Comparison of ENCODE assay signal across 9 mouse cellular contexts in the genomic region with DNA sequence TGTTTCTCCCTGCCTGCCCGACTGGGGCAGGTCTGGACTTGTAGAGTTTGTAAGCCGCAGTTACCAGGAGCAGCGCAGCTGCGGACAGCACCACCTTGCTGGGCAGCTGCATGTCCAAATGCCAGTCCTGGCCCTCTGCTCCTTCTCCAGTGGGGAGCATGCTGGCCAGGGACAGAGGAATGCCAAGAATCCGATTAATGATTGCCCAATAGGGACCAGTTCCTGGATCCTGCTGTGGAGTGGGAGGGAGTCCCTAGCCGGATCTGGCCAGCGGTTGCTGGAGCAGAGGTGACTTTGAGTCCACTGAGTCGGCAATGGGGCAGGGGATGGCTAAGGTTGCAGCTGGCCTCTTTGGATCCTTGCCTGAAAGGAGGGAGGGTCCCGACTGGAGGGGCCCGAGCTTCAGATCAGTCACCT. TPM values are rescaled to one million over a fixed set of nuclear protein-coding genes. Genes with fewer than 3 reads are reported as not detected.
DNase-seq lines count a peak whose midpoint lies in the region; ATAC-seq lines count a peak whose summit lies in the region.
"Had no signal": no experiment of that assay in that cellular context is flagged by ENCODE, and none has a peak within 500 bp of the region (broad histone marks: within the 10 kb centered on the region; RNA-seq: fewer than 3 reads in every experiment).

No protein-coding gene starts in this region.

- no peak overlapping the region for H3K4me3 ChIP-seq in hindbrain, embryonic 10.5 days
- H3K4me3 ChIP-seq in hindbrain, embryonic 12.5 days = no peak overlapping the region
- H3K4me3 ChIP-seq in heart, embryonic 15.5 days = 0 out of 2 replicates have a peak overlapping the region, but pooled peaks have one; percentile 10
- H3K4me3 ChIP-seq: neural tube, embryonic 13.5 days had no signal

- peaks cover 44% of the 10 kb centered on the region for H3K4me1 ChIP-seq in hindbrain, embryonic 10.5 days (replicated peaks)
- peaks cover 10% of the 10 kb centered on the region; the same call in 1 of the 2 replicates for H3K4me1 ChIP-seq in hindbrain, embryonic 12.5 days
- peaks cover 13% of the 10 kb centered on the region for H3K4me1 ChIP-seq in heart, embryonic 15.5 days (replicated peaks)

- H3K36me3 ChIP-seq in hindbrain, embryonic 10.5 days = no peaks in the 10 kb centered on the region
- no peaks in the 10 kb centered on the region for H3K36me3 ChIP-seq in hindbrain, embryonic 12.5 days
- H3K36me3 ChIP-seq in heart, embryonic 15.5 days = no peaks in the 10 kb centered on the region
- H3K36me3 ChIP-seq: neural tube, embryonic 13.5 days had no signal

- DNase-seq in hindbrain, embryonic 10.5 days (ENCODE audit: low spot score) = peak; percentile 34
- peak; percentile 74 for DNase-seq in adrenal gland, postnatal 14 days
- DNase-seq in kidney, postnatal 25 days = peak; percentile 86 to 96
- peak; percentile 61 for DNase-seq in mesoderm, embryonic 11.5 days (ENCODE audit: low read depth, low spot score)

- peak overlapping the region; percentile 71 for H3K27ac ChIP-seq in hindbrain, embryonic 10.5 days
- no peak overlapping the region for H3K27ac ChIP-seq in hindbrain, embryonic 12.5 days
- H3K27ac ChIP-seq in heart, embryonic 15.5 days = peak overlapping the region; percentile 61; the same call in 1 of the 2 replicates
- H3K27ac ChIP-seq: neural tube, embryonic 13.5 days had no signal

- no peak for ATAC-seq in hindbrain, embryonic 12.5 days (ENCODE audit: low FRiP score)
- ATAC-seq in heart, embryonic 15.5 days (replicated peaks; ENCODE audit: insufficient number of reproducible peaks, insufficient read depth, low FRiP score, low read depth) = 0 out of 2 replicates have a peak, but pooled peaks have one; percentile 25
- ATAC-seq in inflammation-experienced regulatory T-cells, adult 6 months = no peak
- no peak for ATAC-seq in megakaryocyte progenitor cell, adult 5-6 weeks (replicated peaks; ENCODE audit: poor library complexity)

- 14% methylated on average over 10 of the region's 10 CpGs for WGBS in hindbrain, embryonic 10.5 days
- 12% methylated on average over 10 of the region's 10 CpGs for WGBS in hindbrain, embryonic 12.5 days
- WGBS in heart, embryonic 15.5 days = 20% methylated on average over 10 of the region's 10 CpGs

- peaks cover 23% of the 10 kb centered on the region for H3K27me3 ChIP-seq in hindbrain, embryonic 10.5 days (ENCODE audit: insufficient read depth, poor library complexity, severe bottlenecking)
- H3K27me3 ChIP-seq in hindbrain, embryonic 12.5 days = 0 out of 2 replicates have a peak, but pooled peaks cover 13% of the 10 kb centered on the region
- peaks cover 10% of the 10 kb centered on the region for H3K27me3 ChIP-seq in heart, embryonic 15.5 days

- no peak overlapping the region for H3K4me2 ChIP-seq in hindbrain, embryonic 12.5 days (replicated peaks)
- H3K4me2 ChIP-seq in heart, embryonic 15.5 days = peak overlapping the region; percentile 16
- H3K4me2 ChIP-seq: neural tube, embryonic 13.5 days had no signal

- no peaks in the 10 kb centered on the region for H3K9me3 ChIP-seq in hindbrain, embryonic 10.5 days
- H3K9me3 ChIP-seq in hindbrain, embryonic 12.5 days (replicated peaks) = no peaks in the 10 kb centered on the region
- no peaks in the 10 kb centered on the region for H3K9me3 ChIP-seq in heart, embryonic 15.5 days (replicated peaks)
- H3K9me3 ChIP-seq: neural tube, embryonic 13.5 days had no signal

- H3K9ac ChIP-seq in hindbrain, embryonic 12.5 days = no peak overlapping the region
- no peak overlapping the region for H3K9ac ChIP-seq in heart, embryonic 15.5 days
- H3K9ac ChIP-seq: neural tube, embryonic 13.5 days had no signal

RNA-seq across cellular contexts. Expression of a gene that starts 0.3 kb away (rescaled TPM):
- polyA plus RNA-seq in hindbrain, embryonic 10.5 days (2016; fragmentation: Nextera tagmentation; extraction: Ambion mirVana) = 0.41 and 0.47 TPM in 2 replicates
- 0.38 and 0.59 TPM in 2 replicates for polyA plus RNA-seq in hindbrain, embryonic 12.5 days (2016; fragmentation: Nextera tagmentation; extraction: Ambion mirVana)
- 18.8 and 23.1 TPM in 2 replicates for total RNA-seq in adrenal gland, postnatal 14 days (2021)
- 0.13 and 0.76 TPM in 2 replicates for polyA plus RNA-seq in heart, embryonic 15.5 days (2015; fragmentation: Nextera tagmentation; extraction: Ambion mirVana)
- polyA plus RNA-seq in inflammation-experienced regulatory T-cells, adult 6 months (2017; shearing (Covaris generic)) = under 1 TPM in 1 of 3 experiments, not detected in 2; 0.08 TPM
- not detected in 2 replicates for total RNA-seq in megakaryocyte progenitor cell, adult 5-6 weeks (2015)
- total RNA-seq in megakaryocyte progenitor cell, adult 5-6 weeks (2017) = not detected in 2 replicates

Comparison
In these comparisons a context has a peak if more than half of its experiments do, and no peak if none do; other contexts are left out.
1. DNase-seq: peak in every context shown above with its lines; median percentile 91 in kidney, postnatal 25 days; 74 in adrenal gland, postnatal 14 days; 61 in mesoderm, embryonic 11.5 days; 34 in hindbrain, embryonic 10.5 days.